Mouse (Mus musculus) ES-Bruce4 (cell line): Measurements from ENCODE around the gene Dph7. TPM values are rescaled to one million over a fixed set of nuclear protein-coding genes. Genes with fewer than 3 reads are reported as not detected.

Source experiments
- H3K27ac ChIP-seq: 2 replicates; pipeline ENCODE4 v1.5.1; 2012; ENCODE audit warnings: low read length, inconsistent platforms; ENCODE audit not compliant: insufficient read depth
- H3K27me3 ChIP-seq: 2 replicates; pipeline ENCODE4 v1.6.1; 2012; ENCODE audit warnings: mild to moderate bottlenecking, low read length, inconsistent platforms; ENCODE audit not compliant: control insufficient read depth, poor library complexity, insufficient read depth, severe bottlenecking
- H3K36me3 ChIP-seq: 2 replicates; pipeline ENCODE4 v1.6.1; 2012; ENCODE audit warnings: inconsistent platforms, mild to moderate bottlenecking, low read length, moderate library complexity; ENCODE audit not compliant: control insufficient read depth, poor library complexity, insufficient read depth, severe bottlenecking
- H3K4me1 ChIP-seq: one replicate; pipeline ENCODE4 v1.8.1; 2011; ENCODE audit warnings: low read length; ENCODE audit not compliant: control insufficient read depth, insufficient read depth
- H3K4me3 ChIP-seq: 2 replicates; pipeline ENCODE4 v1.5.1; 2011; ENCODE audit warnings: low read depth, mild to moderate bottlenecking, low read length
- H3K9ac ChIP-seq: 2 replicates; pipeline ENCODE4 v1.6.1; 2012; ENCODE audit warnings: low read depth, mild to moderate bottlenecking, inconsistent platforms; ENCODE audit not compliant: poor library complexity, severe bottlenecking
- H3K9me3 ChIP-seq: replicated peaks from 2 replicates; pipeline ENCODE4 v1.6.1; 2012; ENCODE audit warnings: mild to moderate bottlenecking, low read length, inconsistent platforms; ENCODE audit not compliant: control insufficient read depth, poor library complexity, insufficient read depth, severe bottlenecking
- CTCF ChIP-seq: IDR thresholded peaks from one replicate; pipeline ENCODE4 v1.8.1; 2011; ENCODE audit warnings: low read depth, low read length
- EP300 ChIP-seq: IDR thresholded peaks from 2 replicates; pipeline ENCODE4 v1.6.1; 2011; ENCODE audit warnings: low read depth, low read length; ENCODE audit not compliant: insufficient read depth
- POLR2A ChIP-seq: IDR thresholded peaks from one replicate; pipeline ENCODE4 v1.8.1; 2011; ENCODE audit warnings: low read length; ENCODE audit not compliant: insufficient read depth
- polyA plus RNA-seq: library from polyadenylated mRNA; stranded (reverse); fragments of >200 nt; gene quantifications from 2 replicates; pipeline ENCODE4 v1.2.4, GENCODE M21; 2011; ENCODE audit warnings: low read depth; ENCODE audit not compliant: missing spikeins, insufficient read depth, insufficient read length

The Dph7 gene
- polyA plus RNA-seq, 1 experiment: 15.8 TPM

- 0 out of 2 replicates have a peak, but pooled peaks have one; percentile 16 for TF ChIP-seq EP300
- no peak for TF ChIP-seq CTCF
- Histone ChIP-seq H3K9ac (peak within 1 kb of the TSS; percentile 59), H3K4me3 (peak within 1 kb of the TSS; percentile 84), H3K36me3 (peaks cover 7% of the 10 kb centered on the region), H3K27me3 (no peaks in the 10 kb centered on the region), H3K9me3 (no peaks in the 10 kb centered on the region), H3K4me1 (no peaks in the 10 kb centered on the region), H3K27ac (no peak within 1 kb of the TSS)
These were observed 13.6 kb downstream of the Dph7 start, which contains the start of gene Pnpla7 for GRCm38 (mm10) chr2:24975704-24976297. TSS of gene Pnpla7 (plus strand) at chr2:24976033.

- Histone ChIP-seq H3K36me3 (peaks cover 4% of the 10 kb centered on the region), H3K9ac (no peak overlapping the region), H3K4me1 (no peaks in the 10 kb centered on the region), H3K9me3 (no peaks in the 10 kb centered on the region), H3K4me3 (no peak overlapping the region), H3K27me3 (no peaks in the 10 kb centered on the region), H3K27ac (no peak overlapping the region)
- TF ChIP-seq EP300 (no peak), POLR2A (no peak), CTCF (no peak)
These were observed 14.8 kb downstream of the Dph7 start for GRCm38 (mm10) chr2:24976960-24977359.

- Histone ChIP-seq H3K9ac (no peak overlapping the region), H3K4me1 (no peaks in the 10 kb centered on the region), H3K36me3 (no peaks in the 10 kb centered on the region), H3K4me3 (no peak overlapping the region), H3K27ac (no peak overlapping the region), H3K9me3 (no peaks in the 10 kb centered on the region), H3K27me3 (no peaks in the 10 kb centered on the region)
- TF ChIP-seq CTCF: no peak
- no peak for TF ChIP-seq POLR2A
- no peak for TF ChIP-seq EP300
These were observed 25.6 kb downstream of the Dph7 start for GRCm38 (mm10) chr2:24987762-24988161.

- TF ChIP-seq CTCF: no peak
- TF ChIP-seq EP300: no peak
- TF ChIP-seq POLR2A: no peak
- Histone ChIP-seq H3K4me3 (no peak overlapping the region), H3K4me1 (no peaks in the 10 kb centered on the region), H3K27me3 (no peaks in the 10 kb centered on the region), H3K36me3 (no peaks in the 10 kb centered on the region), H3K9me3 (no peaks in the 10 kb centered on the region), H3K9ac (no peak overlapping the region), H3K27ac (no peak overlapping the region)
These were observed 33.1 kb downstream of the Dph7 start for GRCm38 (mm10) chr2:24995332-24995731.

- Histone ChIP-seq H3K36me3 (no peaks in the 10 kb centered on the region), H3K9ac (no peak overlapping the region), H3K4me3 (no peak overlapping the region), H3K9me3 (no peaks in the 10 kb centered on the region), H3K27ac (no peak overlapping the region), H3K4me1 (no peaks in the 10 kb centered on the region), H3K27me3 (no peaks in the 10 kb centered on the region)
- TF ChIP-seq EP300: no peak
- TF ChIP-seq POLR2A: no peak
- TF ChIP-seq CTCF: no peak
These were observed 34.3 kb downstream of the Dph7 start for GRCm38 (mm10) chr2:24996471-24996870.

- no peaks in the 10 kb centered on the region for H3K36me3 ChIP-seq
- H3K4me1 ChIP-seq: no peaks in the 10 kb centered on the region
- H3K9me3 ChIP-seq: no peaks in the 10 kb centered on the region
- TF ChIP-seq CTCF (peak; percentile 45), EP300 (no peak), POLR2A (no peak)
- no peak overlapping the region for H3K9ac ChIP-seq
- H3K27ac ChIP-seq: no peak overlapping the region
- H3K27me3 ChIP-seq: no peaks in the 10 kb centered on the region
- no peak overlapping the region for H3K4me3 ChIP-seq
These were observed 38.5 kb downstream of the Dph7 start for GRCm38 (mm10) chr2:25000544-25001235.
